Mouse (Mus musculus) CD4-positive, CD25-positive, alpha-beta regulatory T cell, adult 2 months (primary cell): ENCODE results near the gene Emp1.

Source experiments
- DNase-seq: peaks from one replicate; pipeline ENCODE4 v3.0.0-alpha.2; 2012; ENCODE audit warnings: low read depth, low spot score

Emp1 gene

GRCm38 (mm10) chr6:135362459-135363159 is at the start of gene Emp1:
Gene Emp1 (plus strand): TSS chr6:135362545.
- DNase-seq = peak; percentile 56

GRCm38 (mm10) chr6:135313981-135314380 is 48.4 kb upstream of the Emp1 start:
- DNase-seq = no peak

- no peak for DNase-seq
These were observed 46.2 kb upstream of the Emp1 start for GRCm38 (mm10) chr6:135316141-135316540.

GRCm38 (mm10) chr6:135319431-135319933 is 42.9 kb upstream of the Emp1 start:
- DNase-seq = no peak

- DNase-seq = no peak
These were observed 39.6 kb upstream of the Emp1 start for GRCm38 (mm10) chr6:135322749-135323148.

- DNase-seq = peak; percentile 49
These were observed 38.9 kb upstream of the Emp1 start for GRCm38 (mm10) chr6:135323311-135323982.

- DNase-seq = peak; percentile 10
These were observed 38.2 kb upstream of the Emp1 start for GRCm38 (mm10) chr6:135324111-135324510.

GRCm38 (mm10) chr6:135324686-135325300 is 37.6 kb upstream of the Emp1 start:
- DNase-seq = peak; percentile 7

GRCm38 (mm10) chr6:135326847-135327246 is 35.5 kb upstream of the Emp1 start:
- DNase-seq = no peak

GRCm38 (mm10) chr6:135331916-135332315 is 30.4 kb upstream of the Emp1 start:
- no peak for DNase-seq

- no peak for DNase-seq
These were observed 29.5 kb upstream of the Emp1 start for GRCm38 (mm10) chr6:135332737-135333281.

GRCm38 (mm10) chr6:135333994-135334651 is 28.2 kb upstream of the Emp1 start:
- DNase-seq = no peak

GRCm38 (mm10) chr6:135336376-135336775 is 26.0 kb upstream of the Emp1 start:
- no peak for DNase-seq

- DNase-seq = no peak
These were observed 21.8 kb upstream of the Emp1 start for GRCm38 (mm10) chr6:135340355-135341075.

GRCm38 (mm10) chr6:135341076-135341378 is 21.3 kb upstream of the Emp1 start:
- no peak for DNase-seq

GRCm38 (mm10) chr6:135351638-135352302 is 10.6 kb upstream of the Emp1 start:
- no peak for DNase-seq

GRCm38 (mm10) chr6:135352537-135352936 is 9.8 kb upstream of the Emp1 start:
- DNase-seq = no peak

GRCm38 (mm10) chr6:135354953-135355352 is 7.4 kb upstream of the Emp1 start:
- DNase-seq = no peak

- no peak for DNase-seq
These were observed 2.0 kb upstream of the Emp1 start for GRCm38 (mm10) chr6:135360331-135360730.

GRCm38 (mm10) chr6:135362098-135362458 is 267 bp upstream of the Emp1 start:
- DNase-seq = no peak
